Mouse (Mus musculus): ENCODE data around the gene Tmem170b.
"Not testable (repeated sequence)": the region's sequence is repeated elsewhere in the genome, so short reads cannot be mapped to it uniquely, and the experiment has no call there.

The Tmem170b gene

GRCm38 (mm10) chr13:41669951-41670350 lies 64.2 kb downstream of the Tmem170b start:
- no peak for DNase-seq (ENCODE audit: low spot score in 2 of 2)

GRCm38 (mm10) chr13:41670386-41671130 lies 64.9 kb downstream of the Tmem170b start:
- no peak for DNase-seq (ENCODE audit: low spot score in 2 of 2)

GRCm38 (mm10) chr13:41671136-41671705 lies 65.5 kb downstream of the Tmem170b start:
- DNase-seq (ENCODE audit: low spot score in 2 of 2) = no peak

- DNase-seq (ENCODE audit: low spot score in 2 of 2) = not testable (repeated sequence)
These were observed 67.2 kb downstream of the Tmem170b start for GRCm38 (mm10) chr13:41672904-41673303.

- no peak for DNase-seq (ENCODE audit: low spot score in 2 of 2)
These were observed 67.8 kb downstream of the Tmem170b start for GRCm38 (mm10) chr13:41673541-41673940.

- not testable (repeated sequence) for DNase-seq (ENCODE audit: low spot score in 2 of 2)
These were observed 68.9 kb downstream of the Tmem170b start for GRCm38 (mm10) chr13:41674608-41675007.

GRCm38 (mm10) chr13:41675498-41675897 lies 69.8 kb downstream of the Tmem170b start:
- DNase-seq (ENCODE audit: low spot score in 2 of 2) = no peak

GRCm38 (mm10) chr13:41675966-41676835 lies 70.5 kb downstream of the Tmem170b start:
- no peak for DNase-seq (ENCODE audit: low spot score in 2 of 2)

- DNase-seq (ENCODE audit: low spot score in 2 of 2) = no peak
These were observed 71.1 kb downstream of the Tmem170b start for GRCm38 (mm10) chr13:41676836-41677186.

- no peak for DNase-seq (ENCODE audit: low spot score in 2 of 2)
These were observed 75.3 kb downstream of the Tmem170b start for GRCm38 (mm10) chr13:41680854-41681549.

- peak; percentile 7 to 32 for DNase-seq (ENCODE audit: low spot score in 2 of 2)
These were observed 76.8 kb downstream of the Tmem170b start for GRCm38 (mm10) chr13:41682341-41683119.

- DNase-seq (ENCODE audit: low spot score in 2 of 2) = no peak
These were observed 77.8 kb downstream of the Tmem170b start for GRCm38 (mm10) chr13:41683356-41684012.

- no peak for DNase-seq (ENCODE audit: low spot score in 2 of 2)
These were observed 79.8 kb downstream of the Tmem170b start for GRCm38 (mm10) chr13:41685499-41685898.

GRCm38 (mm10) chr13:41689055-41689454 lies 83.3 kb downstream of the Tmem170b start:
- no peak for DNase-seq (ENCODE audit: low spot score in 2 of 2)

- DNase-seq (ENCODE audit: low spot score in 2 of 2) = no peak
These were observed 83.9 kb downstream of the Tmem170b start for GRCm38 (mm10) chr13:41689598-41690045.

All from right cerebral cortex, postnatal 36 days (tissue).